Mouse (Mus musculus): Measurements from ENCODE around the gene Asic1.

The Asic1 gene

DNA sequence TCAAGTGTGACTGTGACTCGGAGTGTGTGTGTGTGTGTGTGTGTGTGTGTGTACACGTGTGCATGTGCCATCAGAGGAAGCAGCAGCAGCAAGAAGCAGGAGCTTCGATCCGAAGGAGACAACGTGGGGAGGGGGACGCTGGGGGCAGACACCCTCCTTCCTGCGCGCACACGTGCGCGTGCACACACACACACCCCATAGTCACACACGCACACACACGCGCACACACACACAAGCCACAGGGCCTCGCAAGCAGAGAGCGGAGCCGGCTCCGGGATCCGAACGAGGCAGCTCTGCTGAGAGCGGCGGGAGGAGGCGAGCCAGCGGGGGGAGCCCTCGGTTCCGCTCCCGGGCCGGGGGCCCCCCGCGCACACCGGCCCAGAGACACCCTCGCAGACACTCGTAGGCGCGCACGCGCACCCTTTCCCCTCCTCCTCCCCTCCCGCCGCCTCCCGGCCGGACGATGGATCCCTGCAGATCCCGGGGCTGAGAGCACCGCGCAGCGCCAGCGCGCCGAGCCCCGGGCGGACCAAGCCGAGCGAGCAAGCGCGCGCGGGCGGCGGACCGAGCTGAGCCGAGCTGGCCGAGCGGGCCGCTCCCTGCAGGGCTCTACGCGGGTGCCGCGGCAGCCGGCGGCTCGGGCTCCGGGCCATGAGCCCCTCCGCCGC is at the start of gene Asic1:
Asic1 (plus strand) TSS at position 215 of the 668 bp plus-strand sequence.
- DNase-seq (ENCODE audit: low spot score), result peak; percentile 69

DNA sequence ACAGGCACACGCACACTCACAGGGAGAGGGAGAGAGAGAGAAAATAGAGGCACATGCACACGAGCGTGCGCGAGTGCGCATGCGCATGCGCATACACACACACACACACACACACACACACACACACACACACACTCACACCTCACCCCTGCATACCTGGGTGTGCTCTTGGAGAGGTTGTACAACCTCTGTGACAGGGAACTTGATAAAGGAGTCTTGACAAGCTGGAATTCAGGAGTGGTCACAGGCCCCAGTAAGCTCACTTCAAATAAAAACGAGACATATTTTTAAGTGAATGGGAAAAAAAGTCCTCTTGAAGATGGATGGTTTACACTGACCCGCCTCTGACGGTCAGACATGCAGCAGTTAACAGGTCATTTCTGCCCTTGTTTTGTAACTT is 48.1 kb upstream of the Asic1 start:
- DNase-seq (ENCODE audit: low spot score), result no peak

DNA sequence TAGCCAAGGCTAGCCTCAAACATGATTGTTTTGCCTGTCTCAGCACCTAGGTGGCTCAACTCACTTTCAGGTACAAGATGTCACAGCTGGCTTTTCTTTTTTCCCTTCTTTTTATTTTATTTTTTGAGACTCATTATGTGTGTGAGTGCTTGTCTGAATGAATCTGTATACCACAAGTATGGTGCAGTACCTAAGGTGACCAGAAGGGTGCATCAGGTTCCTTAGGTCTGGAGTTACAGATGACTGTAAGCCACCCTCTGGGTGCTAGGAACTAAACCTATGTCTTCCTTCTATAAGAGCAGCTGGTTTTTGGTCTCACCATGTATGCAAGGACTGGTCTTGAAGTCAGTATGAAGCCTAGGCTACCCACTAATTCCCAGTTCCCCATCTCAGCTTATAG is 38.5 kb upstream of the Asic1 start:
- DNase-seq (ENCODE audit: low spot score), result no peak

DNA sequence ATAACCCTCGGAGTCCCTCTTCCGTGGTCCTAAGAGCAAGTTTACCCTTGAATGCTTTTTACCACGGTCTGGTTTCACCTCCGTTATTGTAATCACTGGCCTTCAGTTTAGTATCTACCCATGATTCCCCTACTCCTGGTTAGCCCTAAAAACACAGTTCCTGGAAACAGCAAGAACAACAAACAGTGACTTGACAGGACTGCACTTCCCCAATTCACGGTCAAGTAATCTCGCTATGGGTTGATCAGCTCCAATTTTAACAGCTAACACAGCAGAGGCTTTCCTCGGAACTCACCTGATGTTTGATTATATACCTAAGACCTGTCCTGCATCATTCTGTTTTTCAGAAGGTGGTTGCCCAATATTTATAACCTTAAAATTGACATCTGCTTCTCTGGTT is 35.5 kb upstream of the Asic1 start:
- no peak for DNase-seq (ENCODE audit: low spot score)

DNA sequence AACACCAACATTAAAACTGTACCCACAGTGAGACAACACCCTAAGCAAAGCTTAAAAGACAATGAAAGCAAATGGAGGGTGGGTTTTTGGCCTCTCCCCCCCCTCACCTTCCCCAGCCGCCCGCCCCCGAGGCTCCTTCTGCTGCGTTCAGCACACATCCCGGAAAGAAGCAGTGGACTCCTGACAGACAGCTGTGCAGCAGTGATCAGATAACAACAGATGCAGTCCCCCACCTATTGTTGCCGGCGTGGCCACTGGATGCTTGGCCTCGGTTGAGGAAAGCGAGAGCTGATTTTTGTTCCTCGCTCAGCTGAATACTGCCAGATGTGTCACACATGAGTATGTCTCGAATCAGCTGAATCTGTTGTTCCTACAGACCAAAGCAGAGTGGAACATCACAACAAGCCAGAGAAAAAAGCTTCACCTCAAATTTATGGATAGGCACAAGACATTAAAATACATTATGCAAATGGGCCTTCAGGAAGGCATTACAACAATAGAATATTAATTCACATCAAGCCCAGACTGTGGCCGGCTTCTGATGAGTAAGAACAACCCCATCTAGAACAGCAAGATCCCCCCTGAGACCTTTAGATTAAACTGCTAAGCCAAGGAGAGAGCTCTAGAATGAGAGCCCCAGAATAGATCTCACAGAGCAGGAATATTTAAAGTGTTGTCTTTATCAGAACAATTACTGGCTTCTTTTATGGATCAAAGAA is 32.6 kb upstream of the Asic1 start:
- no peak for DNase-seq (ENCODE audit: low spot score)

DNA sequence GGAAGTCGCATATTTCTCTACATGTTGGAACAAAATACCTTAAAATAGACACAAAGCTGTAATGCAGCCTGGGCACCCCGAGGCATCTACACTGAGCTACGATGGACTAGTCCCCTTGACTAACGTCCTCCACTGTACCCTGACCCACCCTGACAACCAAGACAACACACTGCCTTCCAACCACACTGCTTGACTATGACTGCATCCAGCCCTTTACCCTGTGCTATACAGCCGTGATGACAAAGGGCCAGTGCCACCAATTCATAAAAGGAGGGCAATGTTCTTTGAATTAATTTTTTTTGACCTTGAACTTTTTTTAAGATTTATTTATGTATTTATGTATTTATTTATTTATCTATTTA is 32.1 kb upstream of the Asic1 start:
- DNase-seq (ENCODE audit: low spot score), result no peak

DNA sequence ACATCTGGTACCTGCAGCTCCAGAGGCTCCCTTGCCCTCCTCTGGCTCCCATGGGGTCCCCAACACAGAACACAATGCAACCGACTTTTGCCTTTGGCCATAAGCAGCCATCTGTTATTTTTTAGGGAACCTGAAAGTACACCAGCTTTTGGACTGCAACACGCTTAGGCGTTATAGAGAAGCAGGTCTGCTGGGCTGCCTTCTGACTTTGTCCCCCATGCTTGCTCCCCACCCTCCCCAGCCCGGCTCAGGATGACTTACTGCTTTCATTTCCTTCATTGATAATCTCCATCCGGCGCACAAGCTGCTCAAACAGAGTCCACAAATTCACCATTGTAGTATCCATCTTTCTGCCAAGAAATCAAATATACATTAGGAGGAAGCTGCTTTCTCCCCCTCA is 27.5 kb upstream of the Asic1 start:
- DNase-seq (ENCODE audit: low spot score), result no peak

DNA sequence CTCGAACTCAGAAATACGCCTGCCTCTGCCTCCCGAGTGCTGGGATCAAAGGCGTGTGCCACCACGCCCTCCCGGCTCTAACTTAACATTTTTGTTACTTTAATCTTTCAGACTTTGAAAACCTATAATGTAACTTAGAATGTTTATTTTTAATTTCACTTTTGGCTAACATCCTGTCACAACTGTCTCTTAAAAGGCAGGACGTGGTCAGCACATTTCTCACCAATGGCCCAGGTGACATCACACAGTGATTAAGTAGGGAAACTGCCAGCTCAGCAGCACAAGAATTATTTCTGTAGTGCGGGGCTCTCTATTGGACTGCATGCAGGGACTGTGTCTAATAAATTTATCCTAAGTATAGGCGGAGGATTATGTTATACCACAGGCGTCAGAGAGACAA is 26.3 kb upstream of the Asic1 start:
- no peak for DNase-seq (ENCODE audit: low spot score)

DNA sequence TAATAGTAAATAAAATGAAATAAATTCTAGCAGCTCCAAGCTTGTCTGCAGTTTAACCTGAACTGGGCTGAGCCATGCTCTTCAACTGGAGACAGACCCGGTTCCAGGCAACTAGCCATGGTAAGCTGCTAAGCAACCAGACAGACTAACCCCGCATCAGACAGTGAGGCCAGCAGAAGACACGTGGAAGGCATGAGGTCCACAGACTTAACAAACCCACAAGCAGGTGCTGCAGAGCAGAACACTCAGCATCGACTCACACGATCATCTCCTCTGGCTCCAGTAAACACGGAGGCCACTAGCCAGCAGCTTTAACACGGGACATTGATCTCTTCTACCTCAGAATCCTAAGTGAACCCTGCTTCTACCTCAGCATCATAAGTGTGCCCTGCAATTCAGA is 25.4 kb upstream of the Asic1 start:
- no peak for DNase-seq (ENCODE audit: low spot score)

DNA sequence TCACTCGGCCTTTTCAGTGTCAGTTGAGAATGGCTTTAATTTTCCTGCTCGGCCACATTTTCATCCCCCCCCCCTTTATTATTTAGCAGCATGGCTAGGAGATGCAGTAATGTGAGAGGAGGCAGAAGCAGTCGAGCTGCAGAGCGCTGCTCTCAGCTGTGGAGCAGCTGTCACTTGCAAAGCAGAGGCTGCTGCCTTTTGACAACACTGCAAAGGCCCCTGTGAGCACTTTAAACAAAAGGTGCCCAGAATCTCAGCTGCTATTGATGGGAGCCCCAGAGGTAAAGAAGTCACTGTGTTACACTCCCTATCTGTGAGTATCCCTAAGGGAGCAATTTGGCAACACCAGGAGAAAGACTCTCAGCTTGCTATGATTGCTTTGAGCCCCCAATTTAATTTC is 21.8 kb upstream of the Asic1 start:
- DNase-seq (ENCODE audit: low spot score), result no peak

DNA sequence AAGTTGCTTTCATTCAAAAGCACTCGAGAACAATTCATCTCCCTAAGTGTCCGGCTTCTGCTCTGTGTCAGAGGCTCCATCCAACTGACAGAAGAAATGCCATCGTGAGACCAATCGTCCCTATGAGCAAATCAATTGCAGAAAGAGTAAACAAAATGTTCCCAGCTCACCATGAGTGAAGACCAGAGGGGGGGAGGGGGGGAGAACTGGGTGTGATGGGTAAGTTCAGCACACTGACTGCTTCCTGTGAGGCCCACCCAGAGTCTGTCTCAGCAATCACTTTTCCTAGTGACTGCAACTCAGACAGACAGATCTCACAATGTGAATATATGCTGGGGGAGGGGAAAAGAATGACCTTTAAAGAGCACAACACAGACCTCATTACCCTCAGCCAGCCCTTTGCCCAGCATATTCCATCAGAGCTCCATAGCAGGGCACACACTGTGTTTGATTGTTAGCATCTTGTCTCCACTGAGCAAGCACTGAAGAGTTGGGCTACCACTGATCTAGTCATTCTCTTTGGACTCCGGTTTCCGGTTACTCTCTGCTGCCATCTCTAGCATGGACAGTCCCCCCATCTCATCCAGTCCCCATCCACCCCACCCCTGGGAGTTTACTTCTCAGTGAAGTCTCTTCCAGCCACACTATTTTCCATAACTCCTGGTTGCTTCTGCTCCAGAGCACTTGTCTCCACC is 21.0 kb upstream of the Asic1 start:
- DNase-seq (ENCODE audit: low spot score), result no peak

DNA sequence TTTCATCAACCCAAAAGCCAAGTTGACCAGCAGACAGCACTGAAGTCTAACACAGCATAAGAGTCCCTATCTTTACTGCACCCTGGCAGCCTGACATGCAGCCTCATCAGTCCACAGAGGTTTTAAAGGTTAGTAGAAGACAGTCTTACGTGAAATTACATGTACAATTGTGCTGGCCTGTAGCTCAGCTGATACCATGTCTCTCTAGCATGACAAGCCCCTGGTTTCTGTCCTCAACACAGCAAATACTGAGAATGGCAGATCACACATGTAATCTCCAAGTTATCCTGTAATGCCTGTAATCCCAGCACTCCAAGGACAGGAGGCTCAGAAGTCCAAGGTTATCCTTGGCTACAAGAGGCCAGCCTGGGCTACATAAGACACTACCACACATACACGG is 19.9 kb upstream of the Asic1 start:
- DNase-seq (ENCODE audit: low spot score), result no peak

DNA sequence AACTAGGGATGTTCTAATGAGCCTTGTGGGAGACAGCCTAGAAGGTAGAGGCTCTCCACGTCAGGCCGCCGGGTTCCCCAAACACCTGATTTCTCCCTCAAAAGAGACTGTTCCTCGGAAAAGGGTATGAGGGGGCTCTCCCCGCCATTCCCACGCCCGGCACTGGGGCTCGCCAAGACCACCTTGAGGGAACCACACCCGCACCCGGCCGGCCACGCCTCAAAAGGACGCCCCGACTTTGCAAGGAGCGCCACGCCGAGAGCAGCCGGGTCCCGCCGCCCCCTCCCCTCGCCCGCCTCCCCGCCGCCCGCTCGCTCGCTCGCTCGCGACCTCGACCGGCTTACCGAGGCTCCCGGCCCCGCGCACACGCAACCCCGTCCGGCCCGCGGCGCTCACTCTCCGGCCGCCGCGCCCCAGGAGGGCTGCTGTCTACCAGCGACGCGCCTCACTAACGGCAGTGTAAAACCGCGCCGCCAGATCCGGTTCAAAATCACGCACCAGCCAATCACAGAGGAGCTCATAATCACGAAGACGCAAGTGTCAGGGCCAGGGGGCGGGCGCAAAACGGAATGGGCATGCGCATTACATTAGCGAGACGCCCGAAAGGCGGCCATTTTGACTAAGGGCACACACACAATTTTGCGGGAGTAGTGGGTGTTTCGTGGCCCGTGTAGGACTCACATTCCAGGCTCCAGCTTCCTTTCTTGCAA is 18.9 kb upstream of the Asic1 start, which contains the start of gene Racgap1:
Racgap1 (minus strand) TSS at position 494 of the 710 bp plus-strand sequence.
- peak; percentile 93 for DNase-seq (ENCODE audit: low spot score)

DNA sequence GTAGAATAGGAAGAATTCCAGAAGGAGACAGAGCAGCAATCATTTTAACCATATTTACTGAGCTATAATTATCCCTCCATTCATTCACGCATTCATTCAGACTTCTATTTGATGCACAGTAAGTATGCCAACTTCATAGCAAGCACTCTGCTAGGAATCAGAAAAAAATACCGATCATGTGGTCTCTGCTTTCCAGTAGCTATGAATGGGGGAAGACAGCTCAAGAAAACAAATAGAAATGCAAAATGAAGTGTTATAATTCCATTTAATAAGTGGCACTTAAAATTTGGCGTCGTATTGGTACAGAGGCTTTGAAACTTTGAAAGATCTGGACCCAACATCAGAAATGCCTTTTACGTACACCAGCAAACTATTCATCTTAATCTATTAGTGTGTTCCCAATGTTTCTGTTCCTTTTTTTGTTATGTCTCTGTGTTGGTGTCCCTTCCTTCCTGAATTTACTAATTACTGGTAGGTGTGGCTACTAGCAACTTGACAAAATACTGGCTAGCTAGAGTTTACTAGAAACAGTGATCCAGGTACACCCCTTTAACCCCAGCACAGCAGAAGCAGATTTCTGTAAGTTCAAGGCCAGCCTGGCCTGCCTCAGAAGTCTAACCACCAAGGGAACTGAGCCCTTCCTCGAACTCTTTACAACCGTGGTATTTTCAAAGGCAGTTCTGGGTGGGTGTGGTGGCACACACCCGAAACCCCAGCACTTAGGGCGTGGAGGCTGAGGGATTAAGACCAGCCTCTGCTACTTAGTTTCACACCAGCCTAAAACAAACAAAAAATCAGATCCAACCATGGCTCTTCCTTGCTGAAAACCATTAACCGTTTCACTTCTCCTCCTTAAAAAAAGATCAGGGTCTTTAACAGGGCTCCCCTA is 17.9 kb upstream of the Asic1 start:
- no peak for DNase-seq (ENCODE audit: low spot score)

DNA sequence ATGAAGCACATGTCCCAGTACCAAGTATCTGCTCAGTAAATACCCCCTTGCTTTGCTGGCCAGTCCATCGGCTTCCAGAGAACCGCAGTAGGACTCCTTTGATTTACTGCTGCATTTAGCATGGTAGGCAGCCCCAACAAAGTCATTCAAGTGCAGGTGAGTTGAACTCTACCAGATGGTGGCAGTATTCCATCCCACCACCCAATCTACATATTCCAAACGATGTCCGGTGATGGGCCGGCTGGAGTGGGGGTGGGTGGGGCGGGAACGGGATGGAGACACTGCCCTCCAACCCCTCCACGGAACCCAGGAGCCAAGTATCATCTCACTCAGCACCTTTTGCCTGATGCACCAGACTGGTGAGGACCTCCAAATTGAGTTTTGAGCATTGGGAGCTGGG is 16.9 kb upstream of the Asic1 start:
- no peak for DNase-seq (ENCODE audit: low spot score)

DNA sequence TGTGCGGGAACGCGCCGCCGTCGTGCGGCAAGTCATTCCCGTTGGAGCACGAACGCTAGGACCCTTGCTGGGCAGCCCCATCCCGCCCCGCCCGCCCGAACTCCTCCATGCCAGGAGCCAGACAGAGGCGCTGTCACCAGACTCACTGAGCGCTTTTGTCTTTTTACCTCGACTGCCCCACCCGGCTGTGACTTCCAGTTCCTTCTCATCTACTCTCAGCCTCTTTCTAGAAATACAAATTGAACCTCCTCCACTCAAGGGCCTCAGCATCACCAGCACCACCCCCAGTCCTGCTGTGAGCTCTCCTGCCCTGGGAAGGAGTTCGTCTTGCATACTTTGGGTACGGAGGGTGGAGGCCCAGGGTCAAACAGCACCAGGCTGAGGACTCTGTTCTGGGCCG is 16.3 kb upstream of the Asic1 start:
- DNase-seq (ENCODE audit: low spot score), result no peak

DNA sequence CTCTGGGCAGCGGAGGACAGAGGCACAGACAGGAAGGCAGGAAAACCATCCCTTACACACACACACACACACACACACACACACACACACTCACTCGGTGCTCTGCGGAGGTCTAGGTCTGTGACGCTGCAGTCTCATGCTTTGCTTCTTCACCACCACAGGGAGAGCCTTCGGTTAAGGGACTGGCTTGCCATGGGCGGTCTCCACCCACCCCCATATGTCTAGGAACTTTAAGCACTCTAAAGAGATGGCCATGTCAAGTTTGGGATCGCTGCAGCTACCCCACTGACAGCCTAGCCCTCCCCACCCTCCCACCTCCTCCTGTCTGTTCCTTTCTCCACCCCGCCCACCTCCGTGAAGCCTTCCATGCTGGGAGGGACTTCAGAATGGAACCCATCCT is 14.2 kb upstream of the Asic1 start:
- DNase-seq (ENCODE audit: low spot score), result no peak

DNA sequence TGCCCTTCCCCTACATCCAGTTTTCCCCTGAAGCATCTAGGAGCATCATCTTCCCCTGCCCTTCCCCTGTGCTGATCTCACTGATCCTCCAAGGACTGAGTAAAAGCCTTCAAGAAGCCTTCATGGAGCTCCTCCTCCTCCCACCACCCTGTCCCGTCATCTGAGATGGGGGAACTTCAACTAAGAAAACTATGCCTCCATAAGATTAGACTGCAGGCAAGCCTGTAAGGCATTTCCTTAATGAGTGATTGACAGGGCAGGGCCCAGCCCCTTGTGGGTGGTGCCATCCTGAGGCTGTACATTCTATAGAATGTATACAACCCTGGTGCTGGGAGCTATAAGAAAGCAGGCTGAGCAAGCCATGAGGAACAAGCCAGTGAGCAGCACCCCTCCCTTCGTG is 11.7 kb upstream of the Asic1 start:
- DNase-seq (ENCODE audit: low spot score), result no peak

DNA sequence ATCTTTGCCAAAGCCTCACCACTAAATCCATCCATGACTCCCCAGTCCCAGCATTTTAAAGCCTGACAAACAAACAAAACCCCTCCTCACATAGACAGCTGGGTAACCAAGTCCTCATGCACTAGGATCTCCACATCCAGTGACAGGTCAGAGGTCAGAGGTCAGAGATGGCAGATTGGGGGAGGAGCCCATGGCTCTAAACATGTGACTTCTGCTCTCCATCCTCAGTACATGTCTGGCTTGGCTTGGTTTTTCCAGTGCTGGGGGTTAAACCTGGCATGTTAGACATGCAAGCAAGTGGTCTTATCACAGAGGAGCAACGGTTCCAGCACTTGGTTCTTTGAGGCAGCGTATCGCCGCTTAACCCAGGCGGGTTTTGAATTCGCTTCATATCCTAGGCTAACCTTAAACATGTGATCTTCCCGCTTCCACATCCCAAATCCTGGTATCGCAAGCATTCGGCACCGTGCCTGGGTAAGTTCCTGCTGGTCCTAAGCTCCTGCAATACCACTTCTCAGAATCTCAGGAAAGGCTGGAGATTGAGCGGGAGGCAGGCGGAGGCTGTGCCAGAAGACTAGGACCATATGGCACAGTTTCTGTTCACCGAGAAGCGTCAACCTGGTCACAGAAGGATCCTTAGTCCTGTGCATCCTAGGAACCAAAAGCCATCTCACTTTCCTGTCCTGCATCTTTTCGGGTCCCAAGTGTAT is 8.9 kb upstream of the Asic1 start:
- DNase-seq (ENCODE audit: low spot score), result no peak

DNA sequence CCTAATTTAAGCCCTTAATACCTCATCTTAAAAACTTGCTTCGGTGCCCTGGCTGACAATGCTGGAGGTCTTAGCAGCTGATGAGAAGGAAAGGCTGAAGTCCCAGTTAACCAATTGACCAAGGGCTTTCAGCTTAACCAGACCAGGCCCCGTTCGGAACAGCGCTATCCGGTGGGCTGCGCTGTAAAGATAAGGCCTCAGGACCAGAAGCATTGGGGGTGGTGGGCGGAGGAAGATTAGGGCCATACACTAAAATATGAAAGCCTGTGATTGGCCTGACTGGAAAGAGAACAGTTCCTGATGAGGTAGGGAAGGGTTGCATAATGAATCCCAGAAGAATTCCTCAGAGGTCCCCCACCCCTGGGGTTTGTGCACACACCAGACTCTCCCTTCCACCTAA is 7.8 kb upstream of the Asic1 start:
- DNase-seq (ENCODE audit: low spot score), result no peak

DNA sequence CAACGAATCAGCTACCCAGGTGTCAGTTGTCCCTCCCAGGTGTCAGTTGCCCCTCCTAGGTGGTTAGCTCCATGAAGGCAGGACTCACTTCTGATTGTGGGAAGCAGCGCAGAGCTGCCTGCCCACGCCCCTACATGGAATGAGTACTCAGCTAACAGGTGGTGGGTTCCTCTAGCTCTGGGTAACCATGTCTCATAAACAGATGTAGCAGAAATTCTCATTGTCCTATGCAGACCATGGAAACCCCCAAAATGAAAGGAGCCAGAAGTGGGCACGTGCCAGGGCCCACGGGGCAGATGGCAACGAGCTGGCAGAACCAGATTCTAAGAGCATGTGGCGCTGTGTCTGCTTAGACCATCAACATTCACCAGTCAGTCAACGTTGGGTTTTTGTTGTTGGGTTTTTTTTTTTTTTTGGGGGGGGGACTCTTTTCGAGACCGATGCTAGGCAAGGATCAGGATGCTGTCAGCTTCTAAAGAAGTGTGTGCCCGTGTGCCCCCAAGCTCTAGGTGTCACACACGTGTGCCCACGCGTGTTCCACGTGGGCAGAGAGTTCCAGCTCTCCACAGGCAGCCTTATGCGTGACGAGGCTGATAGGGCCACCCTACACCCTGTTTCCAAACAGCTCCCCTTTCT is 6.1 kb upstream of the Asic1 start:
- peak; percentile 57 for DNase-seq (ENCODE audit: low spot score)

All from left cerebral cortex, adult 11 months (tissue).